Mouse (Mus musculus) heart, adult 2 months (tissue): ENCODE measurements around the gene Usp28. TPM values are rescaled to one million over a fixed set of nuclear protein-coding genes. Genes with fewer than 3 reads are reported as not detected.

Experiments
- DNase-seq, 2 experiments: peaks; one replicate each; pipeline ENCODE4 v3.0.0; 2021
- H3K27ac ChIP-seq: fragments of 200-600 bp; 2 replicates; pipeline ENCODE4 v1.8.1; 2022
- H3K27me3 ChIP-seq: fragments of 200-500 bp; 2 replicates; pipeline ENCODE4 v1.6.1; 2012; ENCODE audit warnings: mild to moderate bottlenecking, low read length, inconsistent platforms, mixed read lengths; ENCODE audit not compliant: control insufficient read depth, insufficient read depth
- H3K36me3 ChIP-seq: fragments of 200-500 bp; 2 replicates; pipeline ENCODE4 v1.6.1; 2012; ENCODE audit warnings: low read length, inconsistent platforms; ENCODE audit not compliant: control insufficient read depth, insufficient read depth
- H3K4me1 ChIP-seq: fragments of 200-500 bp; 2 replicates; pipeline ENCODE4 v1.6.1; 2011; ENCODE audit warnings: low read length; ENCODE audit not compliant: control insufficient read depth, insufficient read depth
- H3K4me3 ChIP-seq: fragments of 200-600 bp; 2 replicates; pipeline ENCODE4 v1.8.1; 2022
- H3K79me2 ChIP-seq: fragments of 200-500 bp; replicated peaks from 2 replicates; pipeline ENCODE4 v1.6.1; 2012; ENCODE audit warnings: mild to moderate bottlenecking, inconsistent platforms, low read length, moderate library complexity, mixed read lengths; ENCODE audit not compliant: control insufficient read depth, insufficient read depth
- H3K9ac ChIP-seq: fragments of 200-500 bp; 2 replicates; pipeline ENCODE4 v1.6.1; 2012; ENCODE audit warnings: low read depth, mild to moderate bottlenecking, control low read depth, inconsistent platforms, low read length, mixed read lengths
- CTCF ChIP-seq: fragments of 200-600 bp; IDR thresholded peaks from 2 replicates; pipeline ENCODE4 v1.8.1; 2022; ENCODE audit warnings: antibody characterized with exemption, mild to moderate bottlenecking, moderate library complexity
- EP300 ChIP-seq: fragments of 200-500 bp; IDR thresholded peaks from 2 replicates; pipeline ENCODE4 v1.6.1; 2011; ENCODE audit warnings: low read depth, low read length, control low read depth; ENCODE audit not compliant: insufficient read depth
- POLR2A ChIP-seq: fragments of 200-500 bp; IDR thresholded peaks from 2 replicates; pipeline ENCODE4 v1.6.1; 2011; ENCODE audit warnings: mild to moderate bottlenecking, low read depth, low read length, control low read depth; ENCODE audit not compliant: insufficient read depth
- WGBS: fragments of 180-500 bp; shearing (Covaris S2); methylation state at CpG from one replicate; pipeline ENCODE4 v1.1.7; 2018; 5-methylcytosine and 5-hydroxymethylcytosine counted together
- intact Hi-C: fragments of 180-260 bp; cut with DNase I; formaldehyde crosslinking; loops from one replicate; pipeline ENCODE4 v1.15.1; 2025
- long read RNA-seq: library from polyadenylated mRNA; stranded (forward); transcript quantifications from one replicate; pipeline ENCODE4 v2.0.0, GENCODE M21; 2021
- polyA plus RNA-seq: library from polyadenylated mRNA; depleted of rRNA; stranded (reverse); fragments of >200 nt; gene quantifications from 2 replicates; pipeline ENCODE4 v1.2.3, GENCODE M21; 2012; rRNA removed
- total RNA-seq, 2 experiments: library from RNA; stranded (reverse); gene quantifications; 2 replicates each; pipeline ENCODE4 v1.2.3; 2021

Usp28 gene
- total RNA-seq (100 to 1,000 TPM; 113 to 130 TPM), polyA plus RNA-seq (72.8 and 144 TPM in 2 replicates)
- long read RNA-seq, full-length matches to known transcripts = 1 of 104 reads
- long read RNA-seq, partial matches to known transcripts = 11 of 104 reads
- long read RNA-seq, other reads (novel, unspliced or antisense) = 92 of 104 reads

DNA sequence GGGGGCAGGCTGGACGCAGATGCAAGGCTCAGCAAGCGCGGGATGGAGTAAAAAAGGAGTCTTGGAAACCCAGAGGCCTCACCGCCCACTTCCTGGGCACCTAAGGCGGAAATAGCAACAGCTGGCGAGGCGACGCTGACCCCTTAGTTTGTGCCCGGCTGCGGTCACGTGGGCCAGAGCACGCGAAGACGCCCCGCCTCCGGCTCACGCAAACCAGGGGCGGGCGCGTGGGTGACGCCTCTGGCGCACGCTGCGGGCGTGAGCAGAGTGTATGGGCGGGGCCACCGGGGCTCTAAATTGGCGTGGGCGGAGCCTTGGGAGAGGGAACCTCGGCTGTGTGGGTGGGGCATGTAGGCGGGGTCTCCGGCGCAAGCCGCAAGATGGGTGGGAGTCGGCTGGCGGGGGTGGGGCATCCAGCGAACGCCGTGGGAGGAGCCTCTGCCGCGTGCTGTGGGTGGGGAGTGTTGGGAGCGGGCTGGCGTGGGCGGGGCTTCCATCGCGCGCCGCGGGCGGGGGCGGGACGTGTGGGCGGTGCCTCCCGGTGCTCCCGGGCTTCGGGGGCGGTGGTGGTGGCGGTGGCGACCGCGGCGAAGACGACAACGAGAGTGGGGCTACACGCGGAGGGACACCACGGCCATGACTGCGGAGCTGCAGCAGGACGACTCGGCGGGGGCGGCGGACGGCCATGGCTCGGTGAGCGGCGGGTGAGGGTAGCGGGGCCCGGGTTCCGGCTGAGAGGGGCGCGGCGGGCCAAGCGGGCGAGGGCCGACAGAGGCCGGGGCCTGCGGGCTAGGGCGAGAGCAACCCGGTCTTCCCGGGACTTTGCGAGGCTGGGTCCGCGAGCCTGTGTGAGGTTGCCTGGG is at the start of gene Usp28:
TSS of gene Usp28 (plus strand) at position 531 of the 863 bp plus-strand sequence.
- Histone ChIP-seq H3K36me3 (no peaks in the 10 kb centered on the region; the same call in 1 of the 2 replicates), H3K4me3 (peak within 1 kb of the TSS; percentile 96), H3K27ac (peak within 1 kb of the TSS; percentile 95), H3K27me3 (no peaks in the 10 kb centered on the region), H3K4me1 (peaks cover 6% of the 10 kb centered on the region), H3K79me2 (no peaks in the 10 kb centered on the region), H3K9ac (peak within 1 kb of the TSS; percentile 85)
- DNase-seq = peak; percentile 99 to 100
- intact Hi-C loops = loop anchor here (5.0 to 10.0 kb wide), 3 partner anchors 67 to 503 kb away; partner anchors contain the start of gene Rexo2
- WGBS = under 1% methylated on average over 88 of the region's 94 CpGs
- TF ChIP-seq POLR2A (peak; percentile 86), CTCF (no peak), EP300 (0 out of 2 replicates have a peak, but pooled peaks have one; percentile 14)

DNA sequence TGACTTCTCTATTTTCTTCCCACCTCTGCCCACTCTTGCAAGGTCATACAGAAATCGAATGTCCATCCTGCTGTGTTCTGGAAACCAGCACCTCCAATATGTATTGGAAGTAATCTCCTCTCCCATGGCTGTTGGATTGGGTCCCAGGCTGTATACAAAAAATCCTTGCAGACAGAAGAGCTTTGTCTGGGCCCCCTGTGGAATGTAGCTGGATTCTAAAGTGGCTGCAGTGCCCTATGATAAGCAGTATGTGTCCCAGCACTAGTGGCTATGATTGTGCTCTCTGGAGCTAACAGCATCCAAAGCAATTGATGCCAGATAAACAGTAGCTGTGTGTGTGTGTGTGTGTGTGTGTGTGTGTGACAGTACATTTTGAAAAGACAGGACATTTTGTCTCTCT is 42.8 kb upstream of the Usp28 start:
- 40% methylated on average over 1 of the region's 1 CpGs for WGBS
- DNase-seq = no peak
- intact Hi-C loops = no loop called here
- Histone ChIP-seq H3K4me1 (no peaks in the 10 kb centered on the region), H3K36me3 (no peaks in the 10 kb centered on the region), H3K27ac (no peak overlapping the region), H3K27me3 (no peaks in the 10 kb centered on the region), H3K79me2 (no peaks in the 10 kb centered on the region), H3K4me3 (no peak overlapping the region), H3K9ac (no peak overlapping the region)
- TF ChIP-seq POLR2A = no peak
- no peak for TF ChIP-seq CTCF
- no peak for TF ChIP-seq EP300

DNA sequence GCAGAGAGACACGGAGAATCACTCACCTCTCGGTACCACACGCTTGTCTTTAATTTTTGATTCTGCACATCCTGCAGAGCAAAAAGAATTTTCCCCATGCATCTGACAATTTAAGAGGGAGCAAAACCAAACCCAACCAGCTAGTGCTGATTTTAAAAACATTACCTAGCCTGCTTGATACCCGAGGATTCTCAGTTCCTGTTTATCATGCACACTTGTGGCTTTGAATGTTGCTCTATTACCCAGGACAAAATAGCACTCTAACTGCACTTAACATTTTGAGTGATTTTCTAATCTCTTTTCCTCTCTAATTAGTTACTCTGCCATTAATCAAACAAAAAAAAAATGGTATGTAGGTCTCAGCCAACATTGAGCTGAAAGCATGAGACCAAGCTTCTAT is 37.6 kb upstream of the Usp28 start:
- no peaks in the 10 kb centered on the region for H3K36me3 ChIP-seq
- 81% methylated on average over 4 of the region's 4 CpGs for WGBS
- TF ChIP-seq CTCF (no peak), EP300 (no peak), POLR2A (no peak)

DNA sequence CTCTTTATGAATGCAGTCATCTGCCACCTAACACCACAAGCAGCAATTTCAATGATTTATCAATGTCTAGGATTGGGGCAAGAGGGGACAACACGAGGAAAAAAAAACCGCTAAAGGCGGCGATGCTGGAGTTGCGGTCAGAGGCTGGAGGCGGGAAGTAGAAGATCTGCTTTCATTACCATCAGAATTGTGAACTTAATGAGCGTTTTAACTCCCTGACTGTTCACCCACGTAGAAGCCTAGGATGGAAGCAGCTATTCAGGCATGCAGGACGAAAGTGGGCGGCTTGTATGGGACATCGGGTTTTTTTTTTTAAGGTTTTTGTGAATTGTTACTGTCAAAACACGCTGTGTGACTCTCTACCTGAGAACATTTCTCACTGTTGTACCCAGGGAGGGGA is 23.9 kb upstream of the Usp28 start:
- DNase-seq = no peak
- H3K4me3 ChIP-seq = no peak overlapping the region
- H3K9ac ChIP-seq = no peak overlapping the region
- no peaks in the 10 kb centered on the region for H3K79me2 ChIP-seq
- no peaks in the 10 kb centered on the region for H3K27me3 ChIP-seq
- no peak for TF ChIP-seq CTCF
- TF ChIP-seq EP300 = no peak
- no peak for TF ChIP-seq POLR2A
- no peaks in the 10 kb centered on the region for H3K36me3 ChIP-seq
- no peak overlapping the region for H3K27ac ChIP-seq
- WGBS = 49% methylated on average over 12 of the region's 12 CpGs
- intact Hi-C loops = no loop called here
- no peaks in the 10 kb centered on the region for H3K4me1 ChIP-seq

More for the DNA sequence above, 37.6 kb upstream of the Usp28 start:
- intact Hi-C loops = no loop called here
- Histone ChIP-seq H3K4me1 (no peaks in the 10 kb centered on the region), H3K27me3 (no peaks in the 10 kb centered on the region), H3K4me3 (no peak overlapping the region), H3K79me2 (no peaks in the 10 kb centered on the region), H3K9ac (no peak overlapping the region), H3K27ac (no peak overlapping the region)
- DNase-seq = no peak

DNA sequence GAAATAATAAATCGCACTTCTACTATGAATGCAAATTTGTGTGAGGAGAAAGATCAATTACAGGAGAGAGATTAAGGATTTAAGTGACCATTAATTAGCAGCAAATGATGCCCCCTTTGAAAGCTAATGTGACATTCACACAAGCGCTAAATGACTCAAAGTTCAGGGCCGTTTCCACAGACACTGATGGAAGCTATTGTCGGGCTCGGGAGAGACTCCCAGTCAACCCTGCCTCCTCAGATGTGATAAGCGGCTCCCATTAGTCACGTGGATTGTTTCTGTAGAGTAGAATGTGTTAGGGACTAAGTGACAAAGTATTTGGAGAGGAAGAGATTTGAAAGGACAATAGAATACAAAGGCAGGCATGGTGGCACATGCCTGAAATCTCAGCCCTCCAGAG is 23.0 kb upstream of the Usp28 start:
- no peaks in the 10 kb centered on the region for H3K4me1 ChIP-seq
- H3K27ac ChIP-seq = no peak overlapping the region
- H3K4me3 ChIP-seq = no peak overlapping the region
- H3K27me3 ChIP-seq = no peaks in the 10 kb centered on the region
- no peaks in the 10 kb centered on the region for H3K36me3 ChIP-seq
- TF ChIP-seq EP300 (no peak), CTCF (no peak), POLR2A (no peak)
- no peak for DNase-seq
- no peak overlapping the region for H3K9ac ChIP-seq
- no peaks in the 10 kb centered on the region for H3K79me2 ChIP-seq
- intact Hi-C loops = no loop called here
- WGBS = 25% methylated on average over 7 of the region's 7 CpGs

DNA sequence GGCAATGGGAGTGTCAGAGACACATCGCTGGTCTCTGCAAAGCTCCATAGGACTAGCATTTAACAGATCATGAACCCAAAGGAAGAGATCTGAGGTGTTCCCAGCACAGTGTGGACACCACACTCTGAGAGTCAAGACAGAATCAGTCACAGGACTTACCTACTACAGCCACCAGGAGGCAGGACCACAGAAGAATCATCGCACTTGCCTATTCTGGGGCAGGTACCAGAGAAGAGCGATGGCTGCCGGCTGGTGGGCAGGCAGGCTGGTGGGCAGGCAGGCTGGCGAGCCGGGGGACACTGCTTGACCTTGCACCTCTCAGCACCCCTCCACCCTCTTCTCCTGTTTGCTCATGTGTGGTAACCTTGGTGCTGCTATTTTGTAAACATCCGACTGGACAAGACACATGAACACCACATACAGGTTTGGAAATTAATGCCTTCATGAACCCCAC is 20.6 kb upstream of the Usp28 start, which contains the start of gene Htr3b:
TSS of gene Htr3b (minus strand) at position 404 of the 454 bp plus-strand sequence.
- WGBS = 60% methylated on average over 7 of the region's 7 CpGs
- TF ChIP-seq EP300 (no peak), CTCF (peak; percentile 56)
- H3K27me3 ChIP-seq = no peaks in the 10 kb centered on the region

More for the DNA sequence above, 20.6 kb upstream of the Usp28 start, which contains the start of gene Htr3b:
- no peak for DNase-seq
- Histone ChIP-seq H3K9ac (no peak within 1 kb of the TSS), H3K27ac (no peak within 1 kb of the TSS), H3K36me3 (no peaks in the 10 kb centered on the region), H3K4me3 (no peak within 1 kb of the TSS), H3K4me1 (no peaks in the 10 kb centered on the region), H3K79me2 (no peaks in the 10 kb centered on the region)
- intact Hi-C loops = no loop called here
